Mouse (Mus musculus): ENCODE data around the gene Adgrb2. TPM values are rescaled to one million over a fixed set of nuclear protein-coding genes. Genes with fewer than 3 reads are reported as not detected.

Adgrb2 gene
- polyA plus RNA-seq, 1 experiment from 2014 or later: 3.6 TPM

DNA sequence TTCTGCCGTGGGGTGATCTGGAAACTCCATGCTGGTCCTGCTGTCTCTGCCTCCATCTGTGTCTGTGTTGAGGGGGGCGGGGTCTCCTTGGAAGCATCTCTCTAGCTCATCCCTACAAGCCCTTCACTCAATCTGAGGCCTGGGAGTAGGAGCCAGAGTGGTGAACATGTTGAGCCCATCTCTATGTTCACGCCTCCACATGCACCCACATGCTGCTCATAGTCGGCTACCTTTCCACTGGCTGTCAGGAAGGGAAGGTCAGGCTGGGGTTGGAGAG lies 63.5 kb downstream of the Adgrb2 start:
- Histone ChIP-seq H3K4me1 (replicated peaks; ENCODE audit: control insufficient read depth, insufficient read depth, low read length) (peaks cover 9% of the 10 kb centered on the region; the same call in 1 of the 2 replicates), H3K36me3 (ENCODE audit: control insufficient read depth, insufficient read depth, low read length) (no peaks in the 10 kb centered on the region), H3K27me3 (ENCODE audit: control insufficient read depth, insufficient read depth, low read length) (peaks cover 10% of the 10 kb centered on the region; the same call in 1 of the 2 replicates), H3K4me3 (ENCODE audit: low read depth, low read length) (peak overlapping the region; percentile 29; the same call in 1 of the 2 replicates), H3K27ac (ENCODE audit: low read depth, low read length) (no peak overlapping the region), H3K9me3 (ENCODE audit: control insufficient read depth, low read length) (no peaks in the 10 kb centered on the region; the same call in 1 of the 2 replicates), H3K9ac (ENCODE audit: low read length) (peak overlapping the region; percentile 42; the same call in 1 of the 2 replicates), H3K4me2 (ENCODE audit: low read depth, low read length, severe bottlenecking) (peak overlapping the region; percentile 73)
- 50% methylated on average over 4 of the region's 4 CpGs for WGBS
- ATAC-seq (replicated peaks; ENCODE audit: low FRiP score): no peak
- no peak for DNase-seq (ENCODE audit: low spot score)

DNA sequence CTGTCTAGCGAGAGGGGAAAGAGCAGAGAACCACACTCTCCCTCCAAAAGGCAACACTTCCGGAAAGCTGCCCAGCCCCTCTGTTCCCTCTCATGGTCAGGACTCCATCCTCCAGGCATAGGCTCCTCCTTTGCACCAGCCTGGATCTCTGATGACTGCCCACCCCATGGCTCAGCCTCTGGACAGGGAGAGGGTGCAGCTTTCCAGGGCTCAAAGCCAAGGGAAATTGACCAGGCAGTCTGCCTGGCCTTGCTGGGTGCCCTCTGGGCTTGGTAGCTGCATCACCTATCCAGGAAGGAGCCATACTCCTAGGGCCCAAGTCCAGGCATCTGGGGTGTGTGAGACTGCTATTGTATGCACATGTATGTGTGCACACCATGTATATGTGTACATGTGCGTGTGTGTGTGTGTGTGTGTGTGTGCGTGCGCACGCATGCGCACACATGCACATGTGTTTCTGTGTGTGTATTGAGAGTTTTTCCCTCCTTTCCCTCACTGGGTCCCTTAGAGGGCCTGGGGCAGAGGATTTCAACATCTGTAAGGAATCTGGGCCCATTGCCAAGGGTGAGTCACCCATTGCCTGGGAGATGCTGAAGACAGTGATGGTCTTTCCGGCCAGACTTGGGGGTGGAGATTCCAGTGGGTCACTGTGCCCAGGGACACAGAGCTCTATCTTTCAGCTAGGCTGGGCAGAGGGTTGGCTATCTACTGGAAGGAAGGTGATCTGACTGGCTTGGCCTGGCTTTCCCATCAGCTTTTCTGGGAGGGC lies 65.6 kb downstream of the Adgrb2 start:
- no peak for ATAC-seq (replicated peaks; ENCODE audit: low FRiP score)
- H3K4me2 ChIP-seq (ENCODE audit: low read depth, low read length, severe bottlenecking): no peak overlapping the region
- 89% methylated on average over 8 of the region's 8 CpGs for WGBS
- H3K27ac ChIP-seq (ENCODE audit: low read depth, low read length): no peak overlapping the region
- no peak overlapping the region for H3K9ac ChIP-seq (ENCODE audit: low read length)
- no peak overlapping the region for H3K4me3 ChIP-seq (ENCODE audit: low read depth, low read length)
- DNase-seq (ENCODE audit: low spot score): no peak
- peaks cover 10% of the 10 kb centered on the region; the same call in 1 of the 2 replicates for H3K27me3 ChIP-seq (ENCODE audit: control insufficient read depth, insufficient read depth, low read length)
- no peaks in the 10 kb centered on the region; the same call in 1 of the 2 replicates for H3K9me3 ChIP-seq (ENCODE audit: control insufficient read depth, low read length)
- H3K4me1 ChIP-seq (replicated peaks; ENCODE audit: control insufficient read depth, insufficient read depth, low read length): peaks cover 9% of the 10 kb centered on the region; the same call in 1 of the 2 replicates
- no peaks in the 10 kb centered on the region for H3K36me3 ChIP-seq (ENCODE audit: control insufficient read depth, insufficient read depth, low read length)

DNA sequence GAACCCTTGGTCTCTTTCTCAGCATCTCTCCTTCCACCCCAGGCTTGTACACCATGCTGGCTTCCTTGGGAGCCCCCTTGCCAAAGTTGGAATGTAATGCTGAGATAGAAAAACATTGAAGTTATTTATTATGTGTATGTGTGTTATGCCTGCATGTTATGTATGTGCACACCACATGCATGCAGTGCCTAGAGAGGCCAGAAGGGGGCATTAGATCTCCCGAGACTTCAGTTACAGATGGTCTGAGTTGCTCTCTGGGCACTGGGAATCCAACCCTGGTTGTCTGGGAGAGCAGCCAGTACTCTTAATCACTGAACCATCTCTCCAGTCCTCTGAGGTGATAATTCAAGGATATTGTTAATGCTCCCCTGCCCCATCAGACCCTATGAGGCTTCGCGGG lies 67.6 kb downstream of the Adgrb2 start:
- Histone ChIP-seq H3K9me3 (ENCODE audit: control insufficient read depth, low read length) (no peaks in the 10 kb centered on the region; the same call in 1 of the 2 replicates), H3K9ac (ENCODE audit: low read length) (no peak overlapping the region), H3K4me2 (ENCODE audit: low read depth, low read length, severe bottlenecking) (no peak overlapping the region), H3K4me1 (replicated peaks; ENCODE audit: control insufficient read depth, insufficient read depth, low read length) (peaks cover 17% of the 10 kb centered on the region), H3K36me3 (ENCODE audit: control insufficient read depth, insufficient read depth, low read length) (no peaks in the 10 kb centered on the region), H3K27me3 (ENCODE audit: control insufficient read depth, insufficient read depth, low read length) (peaks cover 4% of the 10 kb centered on the region; the same call in 1 of the 2 replicates), H3K27ac (ENCODE audit: low read depth, low read length) (no peak overlapping the region), H3K4me3 (ENCODE audit: low read depth, low read length) (no peak overlapping the region)
- WGBS: 92% methylated on average over 3 of the region's 3 CpGs
- ATAC-seq (replicated peaks; ENCODE audit: low FRiP score) (no peak), DNase-seq (ENCODE audit: low spot score) (no peak)

DNA sequence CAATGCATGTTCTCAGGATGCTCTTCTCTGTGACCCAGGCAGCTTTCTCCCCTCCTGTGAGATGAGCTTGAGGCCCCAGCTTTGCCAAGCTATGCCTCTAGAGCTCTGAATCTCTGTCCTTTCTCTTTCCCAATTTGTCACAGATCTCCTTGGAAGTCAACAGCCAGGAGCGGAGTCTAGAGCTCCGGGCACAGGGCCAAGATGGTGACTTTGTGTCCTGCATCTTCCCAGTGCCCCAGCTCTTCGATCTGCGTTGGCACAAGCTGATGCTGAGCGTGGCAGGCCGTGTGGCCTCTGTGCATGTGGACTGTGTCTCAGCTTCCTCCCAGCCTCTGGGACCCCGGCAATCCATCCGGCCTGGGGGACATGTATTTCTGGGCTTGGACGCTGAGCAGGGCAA lies 68.4 kb downstream of the Adgrb2 start:
- H3K27me3 ChIP-seq (ENCODE audit: control insufficient read depth, insufficient read depth, low read length): no peaks in the 10 kb centered on the region; the same call in 1 of the 2 replicates
- no peak overlapping the region for H3K4me3 ChIP-seq (ENCODE audit: low read depth, low read length)
- no peaks in the 10 kb centered on the region; the same call in 1 of the 2 replicates for H3K9me3 ChIP-seq (ENCODE audit: control insufficient read depth, low read length)
- DNase-seq (ENCODE audit: low spot score) (no peak), ATAC-seq (replicated peaks; ENCODE audit: low FRiP score) (no peak)
- H3K4me2 ChIP-seq (ENCODE audit: low read depth, low read length, severe bottlenecking): no peak overlapping the region
- peaks cover 9% of the 10 kb centered on the region for H3K4me1 ChIP-seq (replicated peaks; ENCODE audit: control insufficient read depth, insufficient read depth, low read length)
- no peak overlapping the region for H3K9ac ChIP-seq (ENCODE audit: low read length)
- H3K36me3 ChIP-seq (ENCODE audit: control insufficient read depth, insufficient read depth, low read length): no peaks in the 10 kb centered on the region
- 96% methylated on average over 9 of the region's 9 CpGs for WGBS
- no peak overlapping the region for H3K27ac ChIP-seq (ENCODE audit: low read depth, low read length)

DNA sequence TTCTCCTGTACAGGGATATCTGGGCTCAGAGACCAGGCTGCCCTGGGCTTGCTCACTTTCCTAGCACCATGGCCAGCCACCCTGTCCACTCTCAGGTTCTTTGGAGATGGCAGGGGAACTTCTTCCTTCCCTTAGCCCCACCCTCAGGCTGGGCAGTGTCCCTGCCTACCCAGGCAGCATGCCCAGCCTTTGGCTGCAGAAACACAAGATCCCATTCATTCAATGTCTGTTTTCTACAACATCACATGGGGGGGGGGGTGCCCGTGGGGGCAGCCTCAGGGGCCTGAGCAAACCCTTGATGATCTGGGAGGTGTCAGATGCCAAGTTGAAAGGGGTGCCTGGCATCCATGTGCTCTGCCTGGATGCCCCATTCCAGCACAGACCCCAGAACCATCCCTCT lies 70.1 kb downstream of the Adgrb2 start:
- peaks cover 9% of the 10 kb centered on the region for H3K4me1 ChIP-seq (replicated peaks; ENCODE audit: control insufficient read depth, insufficient read depth, low read length)
- no peak for ATAC-seq (replicated peaks; ENCODE audit: low FRiP score)
- no peaks in the 10 kb centered on the region for H3K36me3 ChIP-seq (ENCODE audit: control insufficient read depth, insufficient read depth, low read length)
- H3K4me3 ChIP-seq (ENCODE audit: low read depth, low read length): no peak overlapping the region
- 65% methylated on average over 1 of the region's 1 CpGs for WGBS
- no peak for DNase-seq (ENCODE audit: low spot score)
- no peaks in the 10 kb centered on the region; the same call in 1 of the 2 replicates for H3K9me3 ChIP-seq (ENCODE audit: control insufficient read depth, low read length)
- H3K9ac ChIP-seq (ENCODE audit: low read length): no peak overlapping the region
- H3K27me3 ChIP-seq (ENCODE audit: control insufficient read depth, insufficient read depth, low read length): no peaks in the 10 kb centered on the region
- H3K4me2 ChIP-seq (ENCODE audit: low read depth, low read length, severe bottlenecking): no peak overlapping the region
- no peak overlapping the region for H3K27ac ChIP-seq (ENCODE audit: low read depth, low read length)

DNA sequence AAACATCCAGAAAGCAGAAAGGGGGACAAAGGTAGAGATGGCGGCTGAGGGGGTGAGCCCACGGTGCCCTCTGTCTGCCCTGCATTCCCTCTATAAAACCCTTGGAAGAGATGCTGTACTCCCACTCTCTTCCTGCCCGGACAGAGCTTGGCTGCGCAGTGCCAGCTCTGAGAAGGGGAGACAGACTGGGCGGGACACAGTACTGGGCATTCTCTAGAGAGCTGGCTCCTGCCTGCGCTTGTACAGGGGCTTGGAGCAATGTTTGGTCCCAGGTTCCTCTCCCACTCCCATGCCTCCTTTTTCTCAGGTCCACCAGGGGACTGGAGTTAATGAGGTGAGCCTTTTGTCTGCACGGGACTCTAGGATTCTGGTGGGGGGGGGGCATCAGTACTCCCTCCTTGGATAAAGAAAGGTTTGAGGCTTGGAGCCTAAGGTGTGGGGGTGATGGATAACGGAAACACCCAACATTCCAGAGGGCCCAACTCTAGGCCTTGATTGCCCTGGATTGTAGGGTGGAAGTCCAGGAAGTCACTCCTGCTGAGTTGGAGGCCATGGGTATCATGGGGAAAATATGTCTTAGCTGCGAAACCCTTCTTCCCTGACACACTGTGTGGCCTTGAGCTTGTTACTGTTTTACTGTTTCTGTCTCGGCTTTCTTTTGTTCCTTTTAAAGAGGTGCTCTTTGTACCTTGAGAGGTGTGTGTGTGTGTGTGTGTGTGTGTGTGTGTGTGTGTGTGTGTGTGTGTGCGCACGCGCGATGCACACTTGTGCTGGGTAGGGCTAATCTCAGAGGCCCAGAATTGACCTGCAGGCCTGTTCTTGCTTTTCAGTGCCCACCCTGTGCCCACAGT lies 70.7 kb downstream of the Adgrb2 start:
- H3K27ac ChIP-seq (ENCODE audit: low read depth, low read length): no peak overlapping the region
- no peaks in the 10 kb centered on the region for H3K36me3 ChIP-seq (ENCODE audit: control insufficient read depth, insufficient read depth, low read length)
- H3K4me1 ChIP-seq (replicated peaks; ENCODE audit: control insufficient read depth, insufficient read depth, low read length): peaks cover 9% of the 10 kb centered on the region
- no peak overlapping the region for H3K4me3 ChIP-seq (ENCODE audit: low read depth, low read length)
- no peaks in the 10 kb centered on the region; the same call in 1 of the 2 replicates for H3K9me3 ChIP-seq (ENCODE audit: control insufficient read depth, low read length)
- no peaks in the 10 kb centered on the region for H3K27me3 ChIP-seq (ENCODE audit: control insufficient read depth, insufficient read depth, low read length)
- H3K9ac ChIP-seq (ENCODE audit: low read length): no peak overlapping the region
- no peak overlapping the region for H3K4me2 ChIP-seq (ENCODE audit: low read depth, low read length, severe bottlenecking)
- no peak for DNase-seq (ENCODE audit: low spot score)
- 76% methylated on average over 14 of the region's 14 CpGs for WGBS
- no peak for ATAC-seq (replicated peaks; ENCODE audit: low FRiP score)

DNA sequence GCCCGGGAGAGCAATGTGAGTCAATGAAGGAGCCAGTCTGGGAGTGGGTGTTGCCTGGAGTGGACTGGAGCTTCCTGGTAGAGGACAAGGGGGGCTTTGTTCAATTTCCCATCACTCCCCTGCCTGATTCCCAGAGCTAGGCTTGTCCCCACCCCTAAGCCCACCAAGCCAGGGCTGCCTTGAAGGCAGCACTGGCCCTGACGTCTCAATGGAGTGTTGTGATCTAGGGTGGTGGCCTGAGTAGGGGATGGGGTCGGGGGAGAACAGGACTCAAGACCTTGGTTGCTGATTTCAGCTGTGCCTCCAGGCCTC lies 71.3 kb downstream of the Adgrb2 start:
- Histone ChIP-seq H3K9me3 (ENCODE audit: control insufficient read depth, low read length) (no peaks in the 10 kb centered on the region; the same call in 1 of the 2 replicates), H3K27ac (ENCODE audit: low read depth, low read length) (no peak overlapping the region), H3K36me3 (ENCODE audit: control insufficient read depth, insufficient read depth, low read length) (no peaks in the 10 kb centered on the region), H3K4me1 (replicated peaks; ENCODE audit: control insufficient read depth, insufficient read depth, low read length) (peaks cover 9% of the 10 kb centered on the region), H3K4me3 (ENCODE audit: low read depth, low read length) (no peak overlapping the region), H3K27me3 (ENCODE audit: control insufficient read depth, insufficient read depth, low read length) (no peaks in the 10 kb centered on the region), H3K4me2 (ENCODE audit: low read depth, low read length, severe bottlenecking) (no peak overlapping the region), H3K9ac (ENCODE audit: low read length) (no peak overlapping the region)
- no peak for ATAC-seq (replicated peaks; ENCODE audit: low FRiP score)
- no peak for DNase-seq (ENCODE audit: low spot score)
- 35% methylated on average over 3 of the region's 3 CpGs for WGBS

DNA sequence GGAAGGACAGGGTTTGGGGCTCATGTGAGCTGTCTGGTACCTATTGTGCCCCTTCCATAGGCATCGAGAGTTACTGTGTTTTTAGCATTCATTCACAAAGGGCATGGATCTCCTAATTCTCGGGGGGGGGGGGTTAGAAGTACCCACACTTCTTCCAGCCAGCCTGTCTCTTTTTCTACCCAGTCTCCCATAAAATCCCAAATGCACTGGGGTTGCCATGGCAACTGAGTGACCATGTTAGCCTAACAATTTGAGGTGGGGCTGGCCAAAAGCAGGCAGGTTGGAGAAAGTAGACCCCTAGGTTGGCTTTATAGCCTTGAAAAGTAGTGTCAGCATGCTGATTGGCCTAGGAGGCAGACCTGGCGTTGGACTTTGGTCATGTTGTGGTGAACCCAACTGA lies 71.8 kb downstream of the Adgrb2 start:
- peaks cover 9% of the 10 kb centered on the region for H3K4me1 ChIP-seq (replicated peaks; ENCODE audit: control insufficient read depth, insufficient read depth, low read length)
- no peak for DNase-seq (ENCODE audit: low spot score)

More for the DNA sequence above, 71.8 kb downstream of the Adgrb2 start:
- H3K9me3 ChIP-seq (ENCODE audit: control insufficient read depth, low read length): no peaks in the 10 kb centered on the region; the same call in 1 of the 2 replicates
- H3K4me2 ChIP-seq (ENCODE audit: low read depth, low read length, severe bottlenecking): no peak overlapping the region
- H3K27me3 ChIP-seq (ENCODE audit: control insufficient read depth, insufficient read depth, low read length): no peaks in the 10 kb centered on the region
- WGBS: 48% methylated on average over 3 of the region's 3 CpGs
- no peaks in the 10 kb centered on the region for H3K36me3 ChIP-seq (ENCODE audit: control insufficient read depth, insufficient read depth, low read length)
- no peak for ATAC-seq (replicated peaks; ENCODE audit: low FRiP score)
- no peak overlapping the region for H3K27ac ChIP-seq (ENCODE audit: low read depth, low read length)
- H3K4me3 ChIP-seq (ENCODE audit: low read depth, low read length): no peak overlapping the region
- H3K9ac ChIP-seq (ENCODE audit: low read length): no peak overlapping the region
